Mouse (Mus musculus) ES-E14 (cell line): ENCODE results near the gene Nme1. TPM values are rescaled to one million over a fixed set of nuclear protein-coding genes. Genes with fewer than 3 reads are reported as not detected.

Source experiments
- DNase-seq: peaks from one replicate; pipeline ENCODE4 v3.0.0-alpha.2; 2013; ENCODE audit warnings: low read depth, low spot score
- H3K27ac ChIP-seq: 2 replicates; pipeline ENCODE4 v1.5.1; 2012; ENCODE audit warnings: low read depth, mild to moderate bottlenecking, low read length, moderate library complexity, mixed read lengths; ENCODE audit not compliant: poor library complexity, insufficient read depth, severe bottlenecking
- H3K36me3 ChIP-seq: 2 replicates; pipeline ENCODE4 v1.6.1; 2012; ENCODE audit warnings: mild to moderate bottlenecking, low read length, moderate library complexity, mixed read lengths; ENCODE audit not compliant: control insufficient read depth, poor library complexity, insufficient read depth, severe bottlenecking
- H3K4me1 ChIP-seq, 2 experiments: fragments of 150-350 bp in 1 of 2; sonication (generic) in 1 of 2; 2 replicates each; pipeline ENCODE4 v1.6.1; 2012; ENCODE audit warnings: low read length in 2 of 2, mild to moderate bottlenecking in 1 of 2, mixed read lengths in 1 of 2; ENCODE audit not compliant: control insufficient read depth in 2 of 2, insufficient read depth in 2 of 2, poor library complexity in 1 of 2
- H3K4me3 ChIP-seq, 2 experiments: fragments of 150-350 bp in 1 of 2; sonication (generic) in 1 of 2; 2 replicates each; pipeline ENCODE4 v1.5.1; 2012; ENCODE audit warnings: low read length in 2 of 2, low read depth in 1 of 2, mild to moderate bottlenecking in 1 of 2, mixed read lengths in 1 of 2; ENCODE audit not compliant: insufficient read depth in 1 of 2, poor library complexity in 1 of 2, severe bottlenecking in 1 of 2
- H3K9ac ChIP-seq: 2 replicates; pipeline ENCODE4 v1.6.1; 2012; ENCODE audit warnings: low read depth, mild to moderate bottlenecking, low read length, mixed read lengths; ENCODE audit not compliant: poor library complexity, insufficient read depth, severe bottlenecking
- H3K9me3 ChIP-seq: fragments of 150-350 bp; sonication (generic); 2 replicates; pipeline ENCODE4 v1.6.1; 2012; ENCODE audit warnings: low read depth, mild to moderate bottlenecking, low read length; ENCODE audit not compliant: control insufficient read depth, insufficient read depth
- CHD2 ChIP-seq: IDR thresholded peaks from 2 replicates; pipeline ENCODE4 v1.6.1; 2014; ENCODE audit warnings: mild to moderate bottlenecking, low read depth, low read length, inconsistent platforms
- HCFC1 ChIP-seq: IDR thresholded peaks from 2 replicates; pipeline ENCODE4 v1.6.1; 2012; ENCODE audit warnings: low read length, inconsistent platforms, borderline replicate concordance; ENCODE audit not compliant: insufficient read depth
- MAFK ChIP-seq: IDR thresholded peaks from 2 replicates; pipeline ENCODE4 v1.6.1; 2014; ENCODE audit warnings: mild to moderate bottlenecking, low read depth, low read length, inconsistent platforms; ENCODE audit not compliant: insufficient read depth
- ZC3H11A ChIP-seq: IDR thresholded peaks from 2 replicates; pipeline ENCODE4 v1.6.1; 2012; ENCODE audit warnings: low read depth, mild to moderate bottlenecking, inconsistent platforms, low read length, borderline replicate concordance
- ZNF384 ChIP-seq: IDR thresholded peaks from 2 replicates; pipeline ENCODE4 v1.6.1; 2012; ENCODE audit warnings: low read depth, low read length, inconsistent platforms
- in situ Hi-C, 2 experiments: fragments of 600-800 bp; cut with MboI; formaldehyde crosslinking; loops; one replicate each; pipeline ENCODE4 v1.15.1; 2025; ENCODE audit warnings: low sequenced_read_pairs in 2 of 2, inconsistent platforms in 1 of 2; ENCODE audit not compliant: unreplicated experiment in 2 of 2
- total RNA-seq: library from RNA; depleted of rRNA; stranded (reverse); fragments of 300-350 nt; gene quantifications from 2 replicates; pipeline ENCODE4 v1.2.3, GENCODE M21; 2012

Gene Nme1
- total RNA-seq, 1 experiment, result 141 TPM

GRCm38 (mm10) chr11:93961482-93961881, 6.8 kb downstream of the Nme1 start:
- no peak overlapping the region for H3K4me3 ChIP-seq
- H3K9me3 ChIP-seq, result no peaks in the 10 kb centered on the region
- TF ChIP-seq ZNF384, result no peak
- no peak for TF ChIP-seq ZC3H11A
- no peak for TF ChIP-seq HCFC1
- TF ChIP-seq MAFK, result no peak
- no peak for TF ChIP-seq CHD2
- no peak for DNase-seq
- peaks cover 59% of the 10 kb centered on the region for H3K36me3 ChIP-seq
- H3K4me1 ChIP-seq, result peaks cover 4 to 8% of the 10 kb centered on the region in 2 experiments; a peak in 3 of 4 replicates
- in situ Hi-C loops, result no loop called here
- H3K9ac ChIP-seq, result no peak overlapping the region
- no peak overlapping the region for H3K27ac ChIP-seq

- H3K4me1 ChIP-seq, result peaks cover 3 to 17% of the 10 kb centered on the region in 2 experiments
- in situ Hi-C loops, result no loop called here
- H3K9ac ChIP-seq, result no peak overlapping the region
- H3K9me3 ChIP-seq, result no peaks in the 10 kb centered on the region
- no peak overlapping the region for H3K27ac ChIP-seq
- TF ChIP-seq ZC3H11A (no peak), ZNF384 (no peak), HCFC1 (no peak)
- no peak overlapping the region for H3K4me3 ChIP-seq
- no peak for DNase-seq
- H3K36me3 ChIP-seq, result peaks cover 48% of the 10 kb centered on the region
Observed at GRCm38 (mm10) chr11:93957746-93958145, 10.6 kb downstream of the Nme1 start.

GRCm38 (mm10) chr11:93957031-93957555, 11.2 kb downstream of the Nme1 start:
- Histone ChIP-seq H3K4me1 (peaks cover 3 to 17% of the 10 kb centered on the region in 2 experiments), H3K9me3 (no peaks in the 10 kb centered on the region), H3K4me3 (no peak overlapping the region), H3K36me3 (peaks cover 50% of the 10 kb centered on the region), H3K27ac (peak overlapping the region; percentile 74; the same call in 1 of the 2 replicates), H3K9ac (no peak overlapping the region)
- no peak for DNase-seq
- in situ Hi-C loops, result no loop called here
- TF ChIP-seq ZNF384, result no peak
- no peak for TF ChIP-seq ZC3H11A
- TF ChIP-seq HCFC1, result no peak
- no peak for TF ChIP-seq MAFK

GRCm38 (mm10) chr11:93956159-93956558, 12.2 kb downstream of the Nme1 start, which contains the start of gene Nme2:
TSS of gene Nme2 (minus strand) at chr11:93956259.
- peak within 1 kb of the TSS; percentile 75 to 83 for H3K4me3 ChIP-seq
- no peak for DNase-seq
- H3K27ac ChIP-seq, result peak within 1 kb of the TSS; percentile 85
- TF ChIP-seq ZNF384 (no peak), CHD2 (no peak), MAFK (no peak), HCFC1 (no peak), ZC3H11A (no peak)
- H3K9me3 ChIP-seq, result no peaks in the 10 kb centered on the region
- peaks cover 50% of the 10 kb centered on the region for H3K36me3 ChIP-seq
- in situ Hi-C loops, result no loop called here
- peak within 1 kb of the TSS; percentile 89 for H3K9ac ChIP-seq
- peaks cover 3 to 17% of the 10 kb centered on the region in 2 experiments for H3K4me1 ChIP-seq
